7 mouse cellular contexts compared by ENCODE assay signal in genomic region chr13:83732283-83733121, GRCm38 (mm10).
DNase-seq lines count a peak whose midpoint lies in the region; ATAC-seq and TF ChIP-seq lines count a peak whose summit lies in the region.

No protein-coding gene starts in this region.

- peak overlapping the region; percentile 80 for H3K9ac ChIP-seq in CH12.LX (ENCODE audit: insufficient read depth, low read depth)
- H3K9ac ChIP-seq in hindbrain, embryonic 15.5 days = peak overlapping the region; percentile 99
- peak overlapping the region; percentile 100 for H3K9ac ChIP-seq in midbrain, embryonic 13.5 days (replicated peaks)

- WGBS in hindbrain, embryonic 15.5 days = under 1% methylated on average over 31 of the region's 31 CpGs
- WGBS in midbrain, embryonic 13.5 days = under 1% methylated on average over 31 of the region's 31 CpGs

- TF ChIP-seq RAD21 in CH12.LX (IDR thresholded peaks at IDR 0.05; ENCODE audit: low read depth, low read length) = no peak

- peaks cover 6% of the 10 kb centered on the region for H3K9me3 ChIP-seq in CH12.LX (replicated peaks; ENCODE audit: low read length)
- H3K9me3 ChIP-seq in hindbrain, embryonic 15.5 days = no peaks in the 10 kb centered on the region
- no peaks in the 10 kb centered on the region for H3K9me3 ChIP-seq in midbrain, embryonic 13.5 days

- H3K36me3 ChIP-seq in CH12.LX (replicated peaks in 1 of 2; ENCODE audit: control insufficient read depth in 1 of 2, insufficient read depth in 1 of 2, low read length in 1 of 2) = peaks cover 0 to 29% of the 10 kb centered on the region in 2 experiments
- H3K36me3 ChIP-seq in hindbrain, embryonic 15.5 days = no peaks in the 10 kb centered on the region
- H3K36me3 ChIP-seq in midbrain, embryonic 13.5 days = peaks cover 9% of the 10 kb centered on the region; the same call in 1 of the 2 replicates

- H3K27me3 ChIP-seq in CH12.LX (replicated peaks) = no peaks in the 10 kb centered on the region
- H3K27me3 ChIP-seq in hindbrain, embryonic 15.5 days = no peaks in the 10 kb centered on the region
- no peaks in the 10 kb centered on the region for H3K27me3 ChIP-seq in midbrain, embryonic 13.5 days

- peak; percentile 9; the same call in 1 of the 2 replicates for TF ChIP-seq POLR2A in CH12.LX (IDR thresholded peaks at IDR 0.05; ENCODE audit: low read depth, low read length)

- no peak for TF ChIP-seq CTCF in CH12.LX (conservative IDR thresholded peaks at IDR 0.05 in 1 of 2, IDR thresholded peaks at IDR 0.05 in 1 of 2; ENCODE audit: low read depth in 2 of 2, low read length in 2 of 2)

- dilution Hi-C loops in CH12.LX (cut with MboI; ENCODE audit: extremely low pct_ligation_motif_present, extremely low pct_unique_long_range_greater_than_20kb, low sequenced_read_pairs) = no loop called here

- DNase-seq in A20 (ENCODE audit: low read depth, low spot score) = peak; percentile 90
- peak; percentile 44 for DNase-seq in CH12.LX (ENCODE audit: extremely low read depth)
- DNase-seq in embryo, embryonic 10 days (ENCODE audit: low spot score) = peak; percentile 79
- DNase-seq in spleen, postnatal 4 days (ENCODE audit: low spot score in 2 of 2) = no peak
- no peak for DNase-seq in T-cell, adult 2 months (ENCODE audit: low spot score)

- peak overlapping the region; percentile 89 for H3K27ac ChIP-seq in CH12.LX (ENCODE audit: insufficient read depth, low read depth)
- H3K27ac ChIP-seq in hindbrain, embryonic 15.5 days (replicated peaks) = peak overlapping the region; percentile 100
- H3K27ac ChIP-seq in midbrain, embryonic 13.5 days = peak overlapping the region; percentile 100

- H3K4me3 ChIP-seq in CH12.LX (replicated peaks in 1 of 3; ENCODE audit: low read depth in 2 of 3, low read length in 2 of 3, poor library complexity in 1 of 3) = peak overlapping the region; percentile 53 to 72 (median 55)
- peak overlapping the region; percentile 77 for H3K4me3 ChIP-seq in hindbrain, embryonic 15.5 days
- peak overlapping the region; percentile 76 for H3K4me3 ChIP-seq in midbrain, embryonic 13.5 days (replicated peaks)

- H3K79me2 ChIP-seq in CH12.LX (replicated peaks; ENCODE audit: control insufficient read depth, extremely low read depth, insufficient read depth, poor library complexity, severe bottlenecking) = no peaks in the 10 kb centered on the region; the same call in 1 of the 2 replicates

- in situ Hi-C loops in CH12.LX (cut with MboI; ENCODE audit: low pct_ligation_motif_present, low pct_unique_long_range_greater_than_20kb, low sequenced_read_pairs) = loop anchor here (10.0 kb wide), 1 partner anchor 612 kb away; no protein-coding TSS in a partner anchor

- H3K4me1 ChIP-seq in CH12.LX (ENCODE audit: control insufficient read depth in 1 of 2, insufficient read depth in 2 of 2) = peaks cover under 1 to 5% of the 10 kb centered on the region in 2 experiments; a peak in 1 of 4 replicates
- H3K4me1 ChIP-seq in hindbrain, embryonic 15.5 days (replicated peaks) = no peaks in the 10 kb centered on the region
- H3K4me1 ChIP-seq in midbrain, embryonic 13.5 days (replicated peaks) = 0 out of 2 replicates have a peak, but pooled peaks cover 3% of the 10 kb centered on the region

- ATAC-seq in hindbrain, embryonic 15.5 days (ENCODE audit: low FRiP score, low read depth) = peak; percentile 45
- peak; percentile 43 for ATAC-seq in midbrain, embryonic 13.5 days

- H3K4me2 ChIP-seq in CH12.LX (ENCODE audit: insufficient read depth, low read depth, poor library complexity, severe bottlenecking) = peak overlapping the region; percentile 90
- H3K4me2 ChIP-seq in hindbrain, embryonic 15.5 days = peak overlapping the region; percentile 78
- H3K4me2 ChIP-seq in midbrain, embryonic 13.5 days (replicated peaks) = peak overlapping the region; percentile 74

- TF ChIP-seq EP300 in CH12.LX (IDR thresholded peaks at IDR 0.05; ENCODE audit: low read length) = no peak

TF ChIP-seq in CH12.LX, 34 proteins besides CTCF, POLR2A, EP300 and RAD21:
- TF ChIP-seq BHLHE40 (IDR thresholded peaks at IDR 0.05; ENCODE audit: low read depth, low read length) (peak; percentile 62; the same call in 1 of the 2 replicates), UBTF (IDR thresholded peaks at IDR 0.05; ENCODE audit: low read depth, low read length) (peak; percentile 29; the same call in 1 of the 2 replicates), MXI1 (IDR thresholded peaks at IDR 0.05; ENCODE audit: low read depth, low read length) (peak; percentile 46), SMC3 (IDR thresholded peaks at IDR 0.05; ENCODE audit: low read depth, low read length) (no peak), ZC3H11A (IDR thresholded peaks at IDR 0.05; ENCODE audit: low read depth, low read length) (no peak), TCF12 (IDR thresholded peaks at IDR 0.05; ENCODE audit: low read depth, low read length) (peak; percentile 49; the same call in 1 of the 2 replicates), TBP (conservative IDR thresholded peaks at IDR 0.05; ENCODE audit: low read depth, low read length) (peak; percentile 54; the same call in 1 of the 2 replicates), ZMIZ1 (IDR thresholded peaks at IDR 0.05; ENCODE audit: low read depth, low read length) (no peak), HCFC1 (IDR thresholded peaks at IDR 0.05; ENCODE audit: low read depth, low read length) (no peak; the same call in 1 of the 2 replicates), JUND (conservative IDR thresholded peaks at IDR 0.05; ENCODE audit: low read depth, low read length) (no peak), ZNF384 (IDR thresholded peaks at IDR 0.05; ENCODE audit: low read depth, low read length) (peak; percentile 60), MAZ (IDR thresholded peaks at IDR 0.05; ENCODE audit: low read depth, low read length) (0 out of 2 replicates have a peak, but pooled peaks have one; percentile 23), MAX (IDR thresholded peaks at IDR 0.05; ENCODE audit: low read length) (no peak), SIN3A (IDR thresholded peaks at IDR 0.05; ENCODE audit: low read length) (peak; percentile 33; the same call in 1 of the 2 replicates), NELFE (IDR thresholded peaks at IDR 0.05; ENCODE audit: low read depth, low read length) (0 out of 2 replicates have a peak, but pooled peaks have one; percentile 31), USF2 (conservative IDR thresholded peaks at IDR 0.05; ENCODE audit: low read depth, low read length) (no peak), RCOR1 (conservative IDR thresholded peaks at IDR 0.05; ENCODE audit: low read depth, low read length) (no peak)

Comparison
In these comparisons a context has a peak if more than half of its experiments do, and no peak if none do; other contexts are left out.
1. DNase-seq: peak in A20 (single experiment), CH12.LX (single experiment) and embryo, embryonic 10 days (single experiment); none in spleen, postnatal 4 days (0 of 2) and T-cell, adult 2 months (single experiment).
2. Peak in every context shown above with its lines, with median percentiles within 50 percentile points of each other: H3K27ac ChIP-seq, H3K4me2 ChIP-seq, H3K4me3 ChIP-seq and H3K9ac ChIP-seq.